Mouse (Mus musculus) kidney, adult 2 months (tissue): Measurements from ENCODE around the gene Scpep1. TPM values are rescaled to one million over a fixed set of nuclear protein-coding genes. Genes with fewer than 3 reads are reported as not detected.

ENCODE experiments used
- DNase-seq: peaks from one replicate; pipeline ENCODE4 v3.0.0; 2021
- H3K27ac ChIP-seq: fragments of 200-500 bp; 2 replicates; pipeline ENCODE4 v1.5.1; 2012; ENCODE audit warnings: low read depth, low read length, control low read depth, inconsistent platforms; ENCODE audit not compliant: insufficient read depth
- H3K27me3 ChIP-seq: fragments of 200-500 bp; replicated peaks from 2 replicates; pipeline ENCODE4 v1.6.1; 2012; ENCODE audit warnings: mild to moderate bottlenecking, moderate library complexity, low read length, inconsistent platforms; ENCODE audit not compliant: control insufficient read depth, insufficient read depth
- H3K36me3 ChIP-seq: fragments of 200-500 bp; 2 replicates; pipeline ENCODE4 v1.6.1; 2012; ENCODE audit warnings: mild to moderate bottlenecking, moderate library complexity, low read length, inconsistent platforms; ENCODE audit not compliant: control insufficient read depth, insufficient read depth
- H3K4me1 ChIP-seq: fragments of 200-500 bp; 2 replicates; pipeline ENCODE4 v1.6.1; 2011; ENCODE audit warnings: low read length; ENCODE audit not compliant: control insufficient read depth, insufficient read depth
- H3K4me3 ChIP-seq: fragments of 200-500 bp; 2 replicates; pipeline ENCODE4 v1.5.1; 2011; ENCODE audit warnings: mild to moderate bottlenecking, low read depth, low read length, control low read depth; ENCODE audit not compliant: insufficient read depth
- CTCF ChIP-seq: fragments of 200-500 bp; conservative IDR thresholded peaks from 2 replicates; pipeline ENCODE4 v1.5.1; 2011; ENCODE audit warnings: low read depth, mild to moderate bottlenecking, control low read depth, low read length, moderate library complexity, mixed read lengths; ENCODE audit not compliant: insufficient read depth, insufficient read length
- POLR2A ChIP-seq: fragments of 200-500 bp; IDR thresholded peaks from one replicate; pipeline ENCODE4 v1.6.1; 2011; ENCODE audit warnings: low read depth, low read length, control low read depth
- WGBS: fragments of 180-500 bp; shearing (Covaris S2); methylation state at CpG from one replicate; pipeline ENCODE4 v1.1.7; 2018; 5-methylcytosine and 5-hydroxymethylcytosine counted together
- polyA plus RNA-seq: library from polyadenylated mRNA; depleted of rRNA; stranded (reverse); fragments of >200 nt; gene quantifications from 2 replicates; pipeline ENCODE4 v1.2.3, GENCODE M21; 2012

The Scpep1 gene
- polyA plus RNA-seq, 1 experiment, result 74.1 TPM

DNA sequence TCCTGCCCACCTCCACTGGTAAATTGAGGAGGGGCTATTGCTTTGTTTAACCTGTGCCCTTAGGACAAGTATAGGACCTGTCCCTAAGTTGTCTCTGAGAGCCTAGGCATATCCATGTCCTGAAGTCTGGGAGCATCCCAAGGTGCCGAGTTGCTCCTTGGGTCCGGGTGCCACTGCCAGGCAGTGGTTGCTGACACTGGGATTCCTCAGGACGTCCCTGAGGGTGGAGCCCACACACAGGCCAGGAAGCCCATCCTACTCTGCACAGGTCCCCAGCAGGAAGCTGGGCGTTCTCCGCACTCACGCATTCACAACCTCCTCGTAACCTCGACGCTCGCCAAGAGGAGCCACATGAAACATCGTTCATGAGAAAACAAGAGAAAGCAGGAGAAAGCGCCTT is 13.8 kb downstream of the Scpep1 start:
- Histone ChIP-seq H3K27me3 (no peaks in the 10 kb centered on the region), H3K4me1 (no peaks in the 10 kb centered on the region), H3K4me3 (no peak overlapping the region), H3K27ac (no peak overlapping the region), H3K36me3 (peaks cover 2% of the 10 kb centered on the region; the same call in 1 of the 2 replicates)
- no peak for DNase-seq
- WGBS, result 77% methylated on average over 12 of the region's 12 CpGs
- TF ChIP-seq CTCF (no peak), POLR2A (no peak)

DNA sequence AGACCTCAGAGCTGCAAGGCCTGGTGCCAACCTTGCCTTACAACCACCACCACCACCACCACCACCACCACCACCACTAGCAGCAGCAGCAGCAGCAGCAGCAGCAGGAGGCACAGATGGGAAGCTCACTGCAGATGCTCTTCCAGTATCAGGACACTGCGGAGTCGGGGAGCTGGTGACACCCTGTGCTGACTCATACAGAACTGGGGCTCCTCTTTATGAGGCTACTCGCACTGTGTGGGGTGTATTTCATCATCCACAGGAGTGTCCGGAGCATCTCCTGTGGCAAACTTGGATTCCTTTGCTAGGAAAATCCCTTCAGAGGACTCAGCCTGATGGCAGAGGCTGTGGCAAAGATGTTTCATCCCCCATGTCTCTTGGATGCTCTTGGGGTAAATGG is 15.6 kb downstream of the Scpep1 start:
- H3K27ac ChIP-seq, result no peak overlapping the region
- WGBS, result 93% methylated on average over 4 of the region's 4 CpGs
- TF ChIP-seq CTCF, result no peak
- TF ChIP-seq POLR2A, result no peak
- peaks cover 2% of the 10 kb centered on the region; the same call in 1 of the 2 replicates for H3K36me3 ChIP-seq
- no peaks in the 10 kb centered on the region for H3K27me3 ChIP-seq
- H3K4me3 ChIP-seq, result no peak overlapping the region
- no peaks in the 10 kb centered on the region for H3K4me1 ChIP-seq
- DNase-seq, result no peak

DNA sequence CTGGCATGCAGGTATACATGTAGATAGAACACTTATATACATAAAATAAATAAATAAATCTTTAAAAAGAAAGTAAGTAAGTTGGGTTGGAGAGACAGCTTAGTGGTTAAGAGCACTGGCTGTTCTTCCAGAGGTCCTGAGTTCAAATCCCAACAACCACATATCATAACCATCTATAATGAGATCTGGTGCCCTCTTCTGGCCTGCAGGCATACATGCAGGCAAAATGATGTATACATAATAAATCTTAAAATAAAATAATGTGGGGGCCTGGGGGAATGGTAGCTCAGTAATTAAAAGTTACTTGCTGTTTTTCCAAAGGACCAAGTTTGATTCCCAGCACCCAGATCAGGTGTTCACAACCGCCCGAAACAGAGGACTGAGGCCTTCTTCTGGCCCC is 16.5 kb downstream of the Scpep1 start:
- H3K27ac ChIP-seq, result no peak overlapping the region
- peaks cover 2% of the 10 kb centered on the region; the same call in 1 of the 2 replicates for H3K36me3 ChIP-seq
- no peak for DNase-seq
- no peak for TF ChIP-seq CTCF
- TF ChIP-seq POLR2A, result no peak
- no peak overlapping the region for H3K4me3 ChIP-seq
- no peaks in the 10 kb centered on the region for H3K4me1 ChIP-seq
- no peaks in the 10 kb centered on the region for H3K27me3 ChIP-seq
- 99% methylated on average over 2 of the region's 2 CpGs for WGBS

DNA sequence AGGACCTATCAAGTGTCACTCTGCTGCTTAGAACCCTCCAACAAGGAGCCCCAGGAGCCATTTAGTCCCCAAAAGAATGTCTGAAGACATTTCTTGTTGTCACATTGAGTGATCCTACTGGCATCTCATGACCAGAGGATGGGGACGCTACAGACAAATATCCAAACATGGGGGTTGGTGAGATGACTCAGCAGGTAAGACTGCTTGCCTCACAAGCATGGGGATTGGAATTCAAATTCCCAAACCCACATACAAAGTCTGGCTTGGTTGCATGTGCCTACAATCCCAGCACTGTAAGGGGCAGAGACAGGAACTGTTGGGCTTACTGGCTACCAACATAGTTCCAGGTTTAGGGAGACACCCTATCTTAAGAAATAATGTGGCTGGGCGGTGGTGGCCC is 17.4 kb downstream of the Scpep1 start:
- Histone ChIP-seq H3K27me3 (no peaks in the 10 kb centered on the region), H3K36me3 (peaks cover 2% of the 10 kb centered on the region; the same call in 1 of the 2 replicates), H3K4me1 (no peaks in the 10 kb centered on the region), H3K27ac (no peak overlapping the region), H3K4me3 (no peak overlapping the region)
- no peak for DNase-seq
- WGBS, result 88% methylated on average over 2 of the region's 2 CpGs
- TF ChIP-seq POLR2A, result no peak
- TF ChIP-seq CTCF, result no peak

DNA sequence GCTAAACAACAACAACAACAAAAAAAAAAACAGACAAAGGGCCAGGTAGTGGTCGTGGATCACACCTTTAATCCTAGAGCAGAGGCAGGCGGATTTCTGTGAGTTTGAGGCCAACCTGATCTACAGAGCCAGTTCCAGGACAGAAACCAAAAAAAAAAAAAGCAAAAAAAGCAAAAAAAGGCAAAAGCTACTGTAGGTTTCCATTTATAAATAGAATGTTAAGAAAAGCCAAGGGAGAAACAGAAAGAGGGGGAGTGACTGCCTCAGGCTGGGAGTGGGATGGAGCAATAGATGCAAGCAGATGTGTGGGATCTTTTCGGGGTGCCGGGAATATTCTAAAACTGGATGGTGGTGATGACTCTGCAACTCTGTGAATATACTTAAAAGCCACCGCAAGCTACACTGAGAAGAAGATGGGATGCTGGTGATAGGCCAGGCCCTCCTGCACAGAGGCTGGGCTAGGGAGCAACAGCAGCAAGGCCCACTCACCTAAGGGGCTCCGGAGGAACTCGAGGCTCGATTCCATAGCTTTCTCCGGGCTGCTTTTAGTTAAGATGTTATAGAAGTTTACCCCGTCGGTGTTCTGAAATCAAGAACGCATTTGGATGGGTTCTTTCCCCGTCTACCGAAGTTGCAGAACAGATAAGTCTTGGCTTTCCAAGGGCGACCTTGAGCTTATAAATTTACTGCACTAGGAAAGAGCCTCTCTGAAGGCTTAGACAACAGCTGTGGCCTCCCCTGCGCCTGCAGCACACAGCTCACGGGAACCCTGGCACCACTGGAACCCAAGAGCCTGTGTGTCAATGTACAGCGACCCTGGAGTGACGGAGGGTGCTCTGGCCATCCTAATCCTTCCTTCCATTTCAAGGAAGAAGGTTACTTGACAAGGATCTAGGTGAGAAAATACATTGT is 20.9 kb downstream of the Scpep1 start:
- DNase-seq, result no peak
- Histone ChIP-seq H3K27ac (no peak overlapping the region), H3K4me3 (no peak overlapping the region), H3K36me3 (no peaks in the 10 kb centered on the region; the same call in none of the 2 replicates), H3K27me3 (no peaks in the 10 kb centered on the region), H3K4me1 (no peaks in the 10 kb centered on the region)
- 92% methylated on average over 19 of the region's 19 CpGs for WGBS
- no peak for TF ChIP-seq CTCF
- no peak for TF ChIP-seq POLR2A

DNA sequence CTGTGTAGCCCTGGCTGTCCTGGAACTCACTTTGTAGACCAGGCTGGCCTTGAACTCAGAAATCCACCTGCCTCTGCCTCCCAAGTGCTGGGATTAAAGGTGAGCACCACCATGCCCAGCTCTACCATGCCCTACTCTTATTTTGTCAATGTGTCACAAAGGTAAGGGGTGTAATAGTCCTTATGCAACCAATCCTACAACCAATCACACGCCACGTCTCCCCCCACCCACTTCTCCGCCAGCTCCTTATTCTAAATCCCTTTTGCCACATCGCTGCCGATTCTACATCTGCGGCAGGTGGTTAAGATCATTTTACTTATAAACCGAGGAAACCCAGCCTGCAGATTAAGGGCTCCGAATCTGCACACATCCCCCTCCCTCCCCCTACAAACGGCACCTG is 22.2 kb downstream of the Scpep1 start:
- Histone ChIP-seq H3K36me3 (no peaks in the 10 kb centered on the region; the same call in none of the 2 replicates), H3K27me3 (no peaks in the 10 kb centered on the region), H3K27ac (no peak overlapping the region), H3K4me1 (no peaks in the 10 kb centered on the region), H3K4me3 (no peak overlapping the region)
- DNase-seq, result no peak
- WGBS, result 94% methylated on average over 9 of the region's 9 CpGs
- TF ChIP-seq CTCF (no peak), POLR2A (no peak)

DNA sequence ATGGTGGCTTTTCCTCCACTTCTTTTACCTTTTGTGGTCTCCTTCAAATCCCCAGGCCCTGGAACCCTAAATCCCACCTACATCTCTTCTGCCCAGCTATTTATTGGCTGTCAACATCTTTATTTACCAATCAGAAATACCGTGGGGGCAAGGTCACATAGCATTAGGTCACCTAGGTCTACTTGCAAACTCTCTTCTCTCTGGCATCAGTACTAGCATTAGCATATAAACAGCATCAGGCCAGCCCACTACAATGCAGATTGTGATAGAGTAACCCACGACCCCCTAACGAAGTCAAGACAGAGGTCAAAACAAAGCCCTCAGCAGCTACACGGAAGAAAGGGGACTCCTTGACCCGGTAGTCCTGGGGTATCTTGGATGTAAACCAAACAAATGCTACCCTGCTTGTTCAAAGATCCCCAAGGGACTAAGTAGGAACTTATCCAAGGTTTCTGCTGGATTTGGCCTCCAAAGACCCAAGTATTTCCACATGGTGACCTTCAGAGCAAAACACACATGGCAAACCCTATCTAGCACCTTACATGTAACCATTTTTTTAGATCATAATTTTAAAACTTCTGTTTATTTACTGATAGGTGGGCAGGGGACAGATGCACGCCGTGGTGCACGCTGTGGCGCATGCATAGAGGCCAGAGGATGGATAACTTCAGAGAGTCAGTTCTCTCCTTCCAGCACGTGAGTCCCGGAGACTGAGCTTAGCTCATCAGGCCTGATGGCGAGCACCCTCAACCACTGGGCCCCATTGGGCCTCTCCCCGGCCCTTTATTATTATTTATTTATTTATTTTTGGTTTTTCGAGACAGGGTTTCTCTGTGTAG is 23.4 kb downstream of the Scpep1 start:
- WGBS, result 86% methylated on average over 14 of the region's 14 CpGs
- Histone ChIP-seq H3K27me3 (no peaks in the 10 kb centered on the region), H3K4me1 (peaks cover 8% of the 10 kb centered on the region), H3K27ac (no peak overlapping the region), H3K36me3 (no peaks in the 10 kb centered on the region; the same call in none of the 2 replicates), H3K4me3 (no peak overlapping the region)
- no peak for TF ChIP-seq CTCF
- no peak for TF ChIP-seq POLR2A
- no peak for DNase-seq
